Mouse (Mus musculus) lung, embryonic 15.5 days (tissue): Measurements from ENCODE around the gene Tmeff1. TPM values are rescaled to one million over a fixed set of nuclear protein-coding genes. Genes with fewer than 3 reads are reported as not detected.
A peak's percentile ranks its signal among the peaks of the same experiment; 100 is the strongest.

ENCODE experiments used
- ATAC-seq: fragments of 200-750 bp; cut with Nextera tagmentation; 2 replicates; pipeline ENCODE4 v1.8.0; 2017; ENCODE audit warnings: moderate number of reproducible peaks, borderline replicate concordance; ENCODE audit not compliant: low FRiP score, low TSS enrichment; ENCODE audit errors: extremely low read depth
- H3K27ac ChIP-seq: fragments of 300-500 bp; sonication (generic); 2 replicates; pipeline ENCODE4 v1.5.1; 2015; ENCODE audit warnings: moderate library complexity, mild to moderate bottlenecking, inconsistent platforms
- H3K27me3 ChIP-seq: fragments of 300-500 bp; sonication (generic); 2 replicates; pipeline ENCODE4 v1.6.1; 2015; ENCODE audit warnings: inconsistent platforms
- H3K36me3 ChIP-seq: fragments of 300-500 bp; sonication (generic); 2 replicates; pipeline ENCODE4 v1.6.1; 2015; ENCODE audit warnings: inconsistent platforms
- H3K4me1 ChIP-seq: fragments of 300-500 bp; sonication (generic); 2 replicates; pipeline ENCODE4 v1.6.1; 2015; ENCODE audit warnings: inconsistent platforms
- H3K4me2 ChIP-seq: fragments of 300-500 bp; sonication (generic); 2 replicates; pipeline ENCODE4 v1.6.1; 2015; ENCODE audit warnings: inconsistent platforms, mild to moderate bottlenecking, moderate library complexity
- H3K4me3 ChIP-seq: fragments of 300-500 bp; sonication (generic); 2 replicates; pipeline ENCODE4 v1.5.1; 2015; ENCODE audit warnings: mild to moderate bottlenecking, inconsistent platforms
- H3K9ac ChIP-seq: fragments of 300-500 bp; sonication (generic); 2 replicates; pipeline ENCODE4 v1.6.1; 2015; ENCODE audit warnings: inconsistent platforms
- H3K9me3 ChIP-seq: fragments of 300-500 bp; sonication (generic); 2 replicates; pipeline ENCODE4 v1.6.1; 2016; ENCODE audit warnings: inconsistent platforms
- WGBS: fragments of 180-500 bp; shearing (Covaris S2); methylation state at CpG from one replicate; pipeline ENCODE4 v1.1.7; 2015; 5-methylcytosine and 5-hydroxymethylcytosine counted together
- polyA plus RNA-seq: library from polyadenylated mRNA; unstranded; fragments of >200 nt; fragmentation: Nextera tagmentation; extraction: Ambion mirVana; gene quantifications from 2 replicates; pipeline ENCODE4 v1.2.1, GENCODE M21; 2015

Tmeff1 gene
- polyA plus RNA-seq, 1 experiment from 2014 or later: 52.6 TPM

GRCm38 (mm10) chr4:48546568-48547496, 38.1 kb upstream of the Tmeff1 start:
- peaks cover 3% of the 10 kb centered on the region; the same call in 1 of the 2 replicates for H3K36me3 ChIP-seq
- no peak overlapping the region for H3K9ac ChIP-seq
- H3K27ac ChIP-seq: no peak overlapping the region
- no peak for ATAC-seq
- H3K9me3 ChIP-seq: no peaks in the 10 kb centered on the region
- peaks cover 45% of the 10 kb centered on the region for H3K4me1 ChIP-seq
- no peak overlapping the region for H3K4me2 ChIP-seq
- 79% methylated on average over 9 of the region's 9 CpGs for WGBS
- H3K4me3 ChIP-seq: no peak overlapping the region
- H3K27me3 ChIP-seq: no peaks in the 10 kb centered on the region

GRCm38 (mm10) chr4:48548393-48549045, 36.5 kb upstream of the Tmeff1 start:
- Histone ChIP-seq H3K4me2 (no peak overlapping the region), H3K4me1 (peaks cover 31% of the 10 kb centered on the region), H3K27me3 (no peaks in the 10 kb centered on the region), H3K36me3 (peaks cover 15% of the 10 kb centered on the region), H3K27ac (no peak overlapping the region), H3K9me3 (no peaks in the 10 kb centered on the region), H3K9ac (no peak overlapping the region), H3K4me3 (no peak overlapping the region)
- ATAC-seq: no peak
- 37% methylated on average over 6 of the region's 6 CpGs for WGBS

- Histone ChIP-seq H3K9me3 (no peaks in the 10 kb centered on the region), H3K4me3 (no peak overlapping the region), H3K27me3 (no peaks in the 10 kb centered on the region), H3K9ac (no peak overlapping the region), H3K27ac (no peak overlapping the region), H3K4me2 (no peak overlapping the region), H3K4me1 (peaks cover 31% of the 10 kb centered on the region), H3K36me3 (peaks cover 18% of the 10 kb centered on the region)
- 41% methylated on average over 5 of the region's 5 CpGs for WGBS
- peak; percentile 32; the same call in 1 of the 2 replicates for ATAC-seq
These were observed 35.3 kb upstream of the Tmeff1 start for GRCm38 (mm10) chr4:48549661-48550060.

- 88% methylated on average over 27 of the region's 27 CpGs for WGBS
- H3K9ac ChIP-seq: no peak overlapping the region
- no peaks in the 10 kb centered on the region for H3K9me3 ChIP-seq
- no peak overlapping the region for H3K4me3 ChIP-seq
- H3K27me3 ChIP-seq: no peaks in the 10 kb centered on the region
- peaks cover 27% of the 10 kb centered on the region for H3K36me3 ChIP-seq
- H3K4me2 ChIP-seq: no peak overlapping the region
- H3K4me1 ChIP-seq: peaks cover 15% of the 10 kb centered on the region
- no peak for ATAC-seq
- H3K27ac ChIP-seq: no peak overlapping the region
These were observed 32.4 kb upstream of the Tmeff1 start for GRCm38 (mm10) chr4:48552486-48553064.

GRCm38 (mm10) chr4:48554132-48554531, 30.8 kb upstream of the Tmeff1 start:
- H3K36me3 ChIP-seq: peaks cover 34% of the 10 kb centered on the region
- H3K4me2 ChIP-seq: no peak overlapping the region
- H3K9me3 ChIP-seq: no peaks in the 10 kb centered on the region
- no peak for ATAC-seq
- 82% methylated on average over 7 of the region's 7 CpGs for WGBS
- no peaks in the 10 kb centered on the region for H3K27me3 ChIP-seq
- no peak overlapping the region for H3K9ac ChIP-seq
- H3K4me1 ChIP-seq: peaks cover 5% of the 10 kb centered on the region
- H3K4me3 ChIP-seq: no peak overlapping the region
- H3K27ac ChIP-seq: no peak overlapping the region

- Histone ChIP-seq H3K4me2 (no peak overlapping the region), H3K4me3 (no peak overlapping the region), H3K9me3 (no peaks in the 10 kb centered on the region), H3K27me3 (no peaks in the 10 kb centered on the region), H3K4me1 (no peaks in the 10 kb centered on the region), H3K27ac (no peak overlapping the region), H3K36me3 (peaks cover 35% of the 10 kb centered on the region), H3K9ac (no peak overlapping the region)
- ATAC-seq: no peak
- WGBS: 19% methylated on average over 3 of the region's 3 CpGs
These were observed 29.2 kb upstream of the Tmeff1 start for GRCm38 (mm10) chr4:48555729-48556128.

- Histone ChIP-seq H3K9me3 (no peaks in the 10 kb centered on the region), H3K4me2 (no peak overlapping the region), H3K9ac (no peak overlapping the region), H3K27me3 (no peaks in the 10 kb centered on the region), H3K27ac (no peak overlapping the region), H3K4me1 (no peaks in the 10 kb centered on the region), H3K4me3 (no peak overlapping the region), H3K36me3 (peaks cover 32% of the 10 kb centered on the region)
- no peak for ATAC-seq
- 82% methylated on average over 14 of the region's 14 CpGs for WGBS
These were observed 25.3 kb upstream of the Tmeff1 start for GRCm38 (mm10) chr4:48559652-48560051.

- peaks cover 31% of the 10 kb centered on the region for H3K36me3 ChIP-seq
- H3K9me3 ChIP-seq: no peaks in the 10 kb centered on the region
- WGBS: 84% methylated on average over 8 of the region's 8 CpGs
- H3K4me3 ChIP-seq: no peak overlapping the region
- no peak for ATAC-seq
- H3K27me3 ChIP-seq: no peaks in the 10 kb centered on the region
- no peak overlapping the region for H3K27ac ChIP-seq
- H3K4me1 ChIP-seq: no peaks in the 10 kb centered on the region
- no peak overlapping the region for H3K9ac ChIP-seq
- no peak overlapping the region for H3K4me2 ChIP-seq
These were observed 23.1 kb upstream of the Tmeff1 start for GRCm38 (mm10) chr4:48561824-48562223.

GRCm38 (mm10) chr4:48564962-48565361, 20.0 kb upstream of the Tmeff1 start:
- Histone ChIP-seq H3K9me3 (no peaks in the 10 kb centered on the region), H3K9ac (no peak overlapping the region), H3K4me2 (no peak overlapping the region), H3K27ac (no peak overlapping the region), H3K36me3 (peaks cover 16% of the 10 kb centered on the region), H3K4me3 (no peak overlapping the region), H3K27me3 (no peaks in the 10 kb centered on the region), H3K4me1 (no peaks in the 10 kb centered on the region)
- no peak for ATAC-seq

- H3K9ac ChIP-seq: no peak overlapping the region
- H3K4me3 ChIP-seq: no peak overlapping the region
- no peaks in the 10 kb centered on the region for H3K4me1 ChIP-seq
- no peak overlapping the region for H3K4me2 ChIP-seq
- H3K27me3 ChIP-seq: no peaks in the 10 kb centered on the region
- H3K36me3 ChIP-seq: no peaks in the 10 kb centered on the region
- ATAC-seq: no peak
- WGBS: 81% methylated on average over 7 of the region's 7 CpGs
- no peak overlapping the region for H3K27ac ChIP-seq
- H3K9me3 ChIP-seq: no peaks in the 10 kb centered on the region
These were observed 8.6 kb upstream of the Tmeff1 start for GRCm38 (mm10) chr4:48576361-48576760.

- H3K4me2 ChIP-seq: no peak overlapping the region
- 96% methylated on average over 1 of the region's 1 CpGs for WGBS
These were observed 7.1 kb upstream of the Tmeff1 start for GRCm38 (mm10) chr4:48577831-48578230.

GRCm38 (mm10) chr4:48578399-48578798, 6.6 kb upstream of the Tmeff1 start:
- H3K4me2 ChIP-seq: no peak overlapping the region
- no peak for ATAC-seq
- WGBS: 34% methylated on average over 4 of the region's 4 CpGs
- no peaks in the 10 kb centered on the region for H3K36me3 ChIP-seq
- no peaks in the 10 kb centered on the region for H3K4me1 ChIP-seq
- no peaks in the 10 kb centered on the region for H3K27me3 ChIP-seq
- H3K9ac ChIP-seq: no peak overlapping the region
- H3K4me3 ChIP-seq: no peak overlapping the region
- H3K27ac ChIP-seq: no peak overlapping the region
- H3K9me3 ChIP-seq: no peaks in the 10 kb centered on the region

More at GRCm38 (mm10) chr4:48577831-48578230, 7.1 kb upstream of the Tmeff1 start:
- no peaks in the 10 kb centered on the region for H3K9me3 ChIP-seq
- H3K27me3 ChIP-seq: no peaks in the 10 kb centered on the region
- H3K9ac ChIP-seq: no peak overlapping the region
- H3K4me3 ChIP-seq: no peak overlapping the region
- H3K27ac ChIP-seq: no peak overlapping the region
- no peak for ATAC-seq
- H3K4me1 ChIP-seq: no peaks in the 10 kb centered on the region
- no peaks in the 10 kb centered on the region for H3K36me3 ChIP-seq
